Mouse (Mus musculus) megakaryocyte progenitor cell, adult 5-6 weeks (primary cell): ENCODE measurements around the gene Mucl2. TPM values are rescaled to one million over a fixed set of nuclear protein-coding genes. Genes with fewer than 3 reads are reported as not detected.
"Not testable (repeated sequence)": the region's sequence is repeated elsewhere in the genome, so short reads cannot be mapped to it uniquely, and the experiment has no call there.

Source experiments
- ATAC-seq: replicated peaks from 2 replicates; pipeline ENCODE4 v1.8.0; 2016; ENCODE audit warnings: mild to moderate bottlenecking, moderate TSS enrichment, inconsistent platforms; ENCODE audit not compliant: poor library complexity
- total RNA-seq, 2 experiments: library from RNA; stranded (forward) in 1 of 2; stranded (reverse) in 1 of 2; fragments of 157-497, 149-512 nt in 1 of 2; fragments of 200-1000 nt in 1 of 2; gene quantifications; 2 replicates each; pipeline versions ENCODE4 v1.2.3 to v1.2.4; 2015 to 2017

The Mucl2 gene
- total RNA-seq (2015) (not detected in 2 replicates), total RNA-seq (2017) (not detected in 2 replicates)

- no peak for ATAC-seq
Measured at GRCm38 (mm10) chr15:103899212-103899611, at the start of gene Mucl2. TSS of gene Mucl2 (minus strand) at chr15:103899312.

GRCm38 (mm10) chr15:103913061-103913460 is 13.9 kb upstream of the Mucl2 start:
- not testable (repeated sequence) for ATAC-seq

Other genes with a start within 250 kb of the Mucl2 start
- gene Mucl1, start 143.8 kb downstream of the Mucl2 start, total RNA-seq (2015) = not detected in 2 replicates
- gene Mucl1, start 143.8 kb downstream of the Mucl2 start, total RNA-seq (2017) = not detected in 2 replicates